Mouse (Mus musculus) neural tube, embryonic 15.5 days (tissue): ENCODE results near the gene Coro1c. TPM values are rescaled to one million over a fixed set of nuclear protein-coding genes. Genes with fewer than 3 reads are reported as not detected.

Source experiments
- ATAC-seq: fragments of 200-750 bp; cut with Nextera tagmentation; 2 replicates; pipeline ENCODE4 v1.8.0; 2017; ENCODE audit warnings: mild to moderate bottlenecking, moderate TSS enrichment, moderate library complexity; ENCODE audit not compliant: low FRiP score
- H3K27ac ChIP-seq: fragments of 300-500 bp; sonication (generic); replicated peaks from 2 replicates; pipeline ENCODE4 v1.5.1; 2015; ENCODE audit warnings: mild to moderate bottlenecking, inconsistent platforms
- H3K27me3 ChIP-seq: fragments of 300-500 bp; sonication (generic); replicated peaks from 2 replicates; pipeline ENCODE4 v1.6.1; 2015; ENCODE audit warnings: inconsistent platforms
- H3K36me3 ChIP-seq: fragments of 300-500 bp; sonication (generic); 2 replicates; pipeline ENCODE4 v1.6.1; 2015; ENCODE audit warnings: inconsistent platforms
- H3K4me1 ChIP-seq: fragments of 300-500 bp; sonication (generic); 2 replicates; pipeline ENCODE4 v1.6.1; 2015; ENCODE audit warnings: inconsistent platforms
- H3K4me2 ChIP-seq: fragments of 300-500 bp; sonication (generic); 2 replicates; pipeline ENCODE4 v1.6.1; 2015; ENCODE audit warnings: inconsistent platforms, mild to moderate bottlenecking, moderate library complexity
- H3K4me3 ChIP-seq: fragments of 300-500 bp; sonication (generic); replicated peaks from 2 replicates; pipeline ENCODE4 v1.5.1; 2015; ENCODE audit warnings: mild to moderate bottlenecking, inconsistent platforms
- H3K9ac ChIP-seq: fragments of 300-500 bp; sonication (generic); replicated peaks from 2 replicates; pipeline ENCODE4 v1.6.1; 2015; ENCODE audit warnings: mild to moderate bottlenecking, inconsistent platforms
- H3K9me3 ChIP-seq: fragments of 300-500 bp; sonication (generic); replicated peaks from 2 replicates; pipeline ENCODE4 v1.6.1; 2016; ENCODE audit warnings: inconsistent platforms
- WGBS: fragments of 180-500 bp; shearing (Covaris S2); methylation state at CpG from one replicate; pipeline ENCODE4 v1.1.7; 2015; ENCODE audit warnings: mixed read lengths; 5-methylcytosine and 5-hydroxymethylcytosine counted together
- polyA plus RNA-seq: library from polyadenylated mRNA; unstranded; fragments of >200 nt; fragmentation: Nextera tagmentation; extraction: Ambion mirVana; gene quantifications from 2 replicates; pipeline ENCODE4 v1.2.1, GENCODE M21; 2015

Coro1c gene
- polyA plus RNA-seq, 1 experiment from 2014 or later: 160 TPM

- WGBS: 90% methylated on average over 6 of the region's 6 CpGs
- Histone ChIP-seq H3K36me3 (peaks cover 25% of the 10 kb centered on the region), H3K9ac (no peak overlapping the region), H3K4me1 (peaks cover 35% of the 10 kb centered on the region), H3K27ac (no peak overlapping the region), H3K27me3 (no peaks in the 10 kb centered on the region), H3K9me3 (no peaks in the 10 kb centered on the region), H3K4me3 (no peak overlapping the region), H3K4me2 (no peak overlapping the region)
- no peak for ATAC-seq
Observed at GRCm38 (mm10) chr5:113864992-113865391, 43.6 kb downstream of the Coro1c start.

GRCm38 (mm10) chr5:113863994-113864393, 44.6 kb downstream of the Coro1c start:
- no peak overlapping the region for H3K27ac ChIP-seq

GRCm38 (mm10) chr5:113862418-113862817, 46.1 kb downstream of the Coro1c start:
- no peak for ATAC-seq
- Histone ChIP-seq H3K9ac (no peak overlapping the region), H3K27ac (peak overlapping the region; percentile 7; the same call in 1 of the 2 replicates), H3K4me3 (no peak overlapping the region), H3K27me3 (no peaks in the 10 kb centered on the region), H3K4me1 (peaks cover 30% of the 10 kb centered on the region), H3K36me3 (peaks cover 25% of the 10 kb centered on the region), H3K9me3 (no peaks in the 10 kb centered on the region), H3K4me2 (no peak overlapping the region)
- WGBS: 67% methylated on average over 4 of the region's 4 CpGs

More at GRCm38 (mm10) chr5:113863994-113864393, 44.6 kb downstream of the Coro1c start:
- Histone ChIP-seq H3K4me3 (no peak overlapping the region), H3K4me1 (peaks cover 31% of the 10 kb centered on the region), H3K9ac (no peak overlapping the region), H3K4me2 (no peak overlapping the region), H3K9me3 (no peaks in the 10 kb centered on the region), H3K27me3 (no peaks in the 10 kb centered on the region), H3K36me3 (peaks cover 25% of the 10 kb centered on the region)
- WGBS: 96% methylated on average over 12 of the region's 12 CpGs
- ATAC-seq: no peak

- Histone ChIP-seq H3K27ac (no peak overlapping the region), H3K27me3 (no peaks in the 10 kb centered on the region), H3K4me2 (no peak overlapping the region), H3K4me1 (peaks cover 37% of the 10 kb centered on the region), H3K9ac (no peak overlapping the region), H3K4me3 (no peak overlapping the region), H3K9me3 (no peaks in the 10 kb centered on the region), H3K36me3 (peaks cover 25% of the 10 kb centered on the region)
- 93% methylated on average over 8 of the region's 8 CpGs for WGBS
- no peak for ATAC-seq
Observed at GRCm38 (mm10) chr5:113861294-113861693, 47.3 kb downstream of the Coro1c start.

GRCm38 (mm10) chr5:113858971-113859370, 49.6 kb downstream of the Coro1c start:
- 67% methylated on average over 5 of the region's 5 CpGs for WGBS
- H3K9ac ChIP-seq: no peak overlapping the region
- no peaks in the 10 kb centered on the region for H3K27me3 ChIP-seq
- peaks cover 56% of the 10 kb centered on the region for H3K4me1 ChIP-seq
- peak overlapping the region; percentile 28; the same call in 1 of the 2 replicates for H3K27ac ChIP-seq
- no peak for ATAC-seq
- H3K4me3 ChIP-seq: no peak overlapping the region
- no peaks in the 10 kb centered on the region for H3K9me3 ChIP-seq
- no peak overlapping the region for H3K4me2 ChIP-seq
- H3K36me3 ChIP-seq: peaks cover 9% of the 10 kb centered on the region

DNA sequence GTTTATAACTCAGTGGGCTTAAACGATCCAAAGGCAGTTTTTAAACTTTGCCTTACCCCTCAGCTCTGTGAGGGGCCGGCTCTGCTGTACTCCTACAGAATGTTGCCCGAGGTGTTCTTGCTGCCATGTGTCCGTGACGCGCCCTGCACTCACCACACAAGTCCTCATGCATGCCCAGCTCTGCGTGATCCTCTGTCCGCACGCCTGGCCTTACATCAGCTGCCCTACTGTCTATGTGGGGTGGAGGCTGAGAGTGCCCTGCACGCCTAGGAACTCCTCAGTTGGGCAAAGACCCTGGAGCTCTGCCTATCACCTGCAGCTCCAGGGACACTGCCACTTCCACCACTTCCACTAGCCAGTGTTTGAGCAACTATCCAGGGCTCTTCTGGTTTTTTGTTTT, 50.0 kb downstream of the Coro1c start:
- Histone ChIP-seq H3K27ac (no peak overlapping the region), H3K36me3 (peaks cover 5% of the 10 kb centered on the region), H3K4me2 (no peak overlapping the region), H3K9me3 (no peaks in the 10 kb centered on the region), H3K4me1 (peaks cover 58% of the 10 kb centered on the region), H3K4me3 (no peak overlapping the region), H3K27me3 (no peaks in the 10 kb centered on the region), H3K9ac (no peak overlapping the region)
- 77% methylated on average over 10 of the region's 10 CpGs for WGBS
- ATAC-seq: no peak

GRCm38 (mm10) chr5:113857631-113858030, 50.9 kb downstream of the Coro1c start:
- Histone ChIP-seq H3K4me1 (peaks cover 53% of the 10 kb centered on the region), H3K4me3 (no peak overlapping the region), H3K36me3 (0 out of 2 replicates have a peak, but pooled peaks cover 2% of the 10 kb centered on the region), H3K27me3 (no peaks in the 10 kb centered on the region), H3K27ac (no peak overlapping the region), H3K9ac (no peak overlapping the region), H3K4me2 (no peak overlapping the region), H3K9me3 (no peaks in the 10 kb centered on the region)
- no peak for ATAC-seq
- 68% methylated on average over 8 of the region's 8 CpGs for WGBS

GRCm38 (mm10) chr5:113856631-113857030, 51.9 kb downstream of the Coro1c start:
- H3K27ac ChIP-seq: peak overlapping the region; percentile 56; the same call in 1 of the 2 replicates
- no peaks in the 10 kb centered on the region for H3K9me3 ChIP-seq
- H3K27me3 ChIP-seq: no peaks in the 10 kb centered on the region
- 0 out of 2 replicates have a peak, but pooled peaks cover 9% of the 10 kb centered on the region for H3K36me3 ChIP-seq
- WGBS: 62% methylated on average over 7 of the region's 7 CpGs
- no peak for ATAC-seq
- no peak overlapping the region for H3K4me2 ChIP-seq
- H3K4me1 ChIP-seq: peaks cover 50% of the 10 kb centered on the region
- no peak overlapping the region for H3K9ac ChIP-seq
- H3K4me3 ChIP-seq: no peak overlapping the region

GRCm38 (mm10) chr5:113855696-113856095, 52.9 kb downstream of the Coro1c start:
- peak overlapping the region; percentile 56 for H3K27ac ChIP-seq
- H3K9ac ChIP-seq: no peak overlapping the region
- peaks cover 12% of the 10 kb centered on the region for H3K36me3 ChIP-seq
- H3K9me3 ChIP-seq: no peaks in the 10 kb centered on the region
- H3K4me1 ChIP-seq: peaks cover 50% of the 10 kb centered on the region
- H3K27me3 ChIP-seq: no peaks in the 10 kb centered on the region
- no peak overlapping the region for H3K4me3 ChIP-seq
- H3K4me2 ChIP-seq: no peak overlapping the region
- ATAC-seq: peak; percentile 48; the same call in 1 of the 2 replicates
- WGBS: 20% methylated on average over 3 of the region's 3 CpGs

- Histone ChIP-seq H3K9ac (no peak overlapping the region), H3K27me3 (no peaks in the 10 kb centered on the region), H3K9me3 (no peaks in the 10 kb centered on the region), H3K27ac (peak overlapping the region; percentile 56; the same call in 1 of the 2 replicates), H3K4me2 (no peak overlapping the region), H3K4me1 (peaks cover 50% of the 10 kb centered on the region), H3K4me3 (no peak overlapping the region), H3K36me3 (peaks cover 17% of the 10 kb centered on the region)
- no peak for ATAC-seq
- 88% methylated on average over 10 of the region's 10 CpGs for WGBS
Observed at GRCm38 (mm10) chr5:113855117-113855516, 53.4 kb downstream of the Coro1c start.

DNA sequence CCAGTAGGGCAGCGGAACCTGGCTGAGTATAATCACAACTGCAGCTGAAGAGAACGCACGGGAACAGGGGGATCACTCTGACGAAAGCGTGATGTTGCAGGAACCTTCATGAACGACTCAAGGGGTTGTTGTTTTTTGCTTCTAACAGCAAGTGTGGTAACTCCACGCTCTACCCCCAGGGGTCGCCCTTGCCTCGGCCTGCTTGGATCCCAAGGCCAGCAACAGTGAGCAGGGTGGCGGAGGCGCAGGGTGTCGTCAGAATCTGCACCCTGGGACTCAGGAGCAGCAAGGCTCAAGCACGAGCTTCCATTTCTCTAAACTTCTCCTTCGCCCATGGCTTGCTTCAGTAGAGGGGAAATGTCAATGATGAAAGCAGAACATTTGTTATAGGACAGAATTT, 54.1 kb downstream of the Coro1c start:
- Histone ChIP-seq H3K27me3 (no peaks in the 10 kb centered on the region), H3K4me3 (no peak overlapping the region), H3K4me2 (no peak overlapping the region), H3K36me3 (peaks cover 24% of the 10 kb centered on the region), H3K27ac (0 out of 2 replicates have a peak overlapping the region, but pooled peaks have one; percentile 56), H3K9me3 (no peaks in the 10 kb centered on the region), H3K9ac (no peak overlapping the region), H3K4me1 (peaks cover 49% of the 10 kb centered on the region)
- 49% methylated on average over 14 of the region's 14 CpGs for WGBS
- ATAC-seq: no peak

DNA sequence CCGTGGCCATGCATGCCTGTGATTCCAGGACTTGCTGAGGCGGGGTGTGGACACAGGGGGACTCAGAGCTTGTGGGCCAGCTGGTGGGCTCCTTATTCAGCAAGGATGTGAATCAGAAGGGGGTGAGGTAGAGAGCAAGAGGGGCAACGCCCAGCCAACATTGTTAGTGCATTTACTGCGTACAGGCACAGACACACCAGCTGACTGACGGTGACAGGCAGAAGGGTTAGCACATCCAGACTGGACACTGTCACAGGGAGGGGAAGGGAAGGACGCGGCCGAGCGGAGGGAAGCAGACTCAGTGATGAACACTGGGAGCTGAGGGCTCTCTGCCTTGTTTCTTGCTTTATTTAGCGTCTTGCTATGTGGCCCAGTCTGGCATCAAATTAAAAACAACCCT, 55.0 kb downstream of the Coro1c start:
- peaks cover 32% of the 10 kb centered on the region for H3K36me3 ChIP-seq
- no peak for ATAC-seq
- no peak overlapping the region for H3K4me2 ChIP-seq
- H3K4me3 ChIP-seq: no peak overlapping the region
- H3K9ac ChIP-seq: no peak overlapping the region
- no peak overlapping the region for H3K27ac ChIP-seq
- H3K9me3 ChIP-seq: no peaks in the 10 kb centered on the region
- H3K27me3 ChIP-seq: no peaks in the 10 kb centered on the region
- peaks cover 40% of the 10 kb centered on the region for H3K4me1 ChIP-seq
- WGBS: 91% methylated on average over 10 of the region's 10 CpGs
